Mouse (Mus musculus) liver, embryonic 14.5 days (tissue): Measurements from ENCODE around the gene Ebf4. TPM values are rescaled to one million over a fixed set of nuclear protein-coding genes. Genes with fewer than 3 reads are reported as not detected.

ENCODE experiments used
- ATAC-seq: fragments of 200-750 bp; cut with Nextera tagmentation; 2 replicates; pipeline ENCODE4 v1.8.0; 2017; ENCODE audit warnings: moderate number of reproducible peaks, mild to moderate bottlenecking, moderate library complexity; ENCODE audit not compliant: insufficient read depth
- DNase-seq, 3 experiments: peaks; one replicate each; pipeline ENCODE4 v3.0.0-alpha.2; 2012 to 2013; ENCODE audit warnings: low read depth in 3 of 3, low spot score in 3 of 3
- H3K27ac ChIP-seq: fragments of 300-500 bp; sonication (generic); 2 replicates; pipeline ENCODE4 v1.5.1; 2014; ENCODE audit warnings: moderate library complexity, mild to moderate bottlenecking, control low read depth, inconsistent platforms
- H3K27me3 ChIP-seq: fragments of 300-500 bp; sonication (generic); 2 replicates; pipeline ENCODE4 v1.6.1; 2014; ENCODE audit warnings: mild to moderate bottlenecking, low read length, moderate library complexity; ENCODE audit not compliant: control insufficient read depth, insufficient read depth
- H3K36me3 ChIP-seq: fragments of 300-500 bp; sonication (generic); replicated peaks from 2 replicates; pipeline ENCODE4 v1.6.1; 2014; ENCODE audit warnings: low read depth; ENCODE audit not compliant: control insufficient read depth, insufficient read depth
- H3K4me1 ChIP-seq, 2 experiments: fragments of 200-500 bp in 1 of 2; fragments of 300-500 bp in 1 of 2; sonication (generic) in 1 of 2; replicated peaks; 2 replicates each; pipeline ENCODE4 v1.6.1; 2012 to 2014; ENCODE audit warnings: antibody characterized with exemption in 1 of 2, inconsistent platforms in 1 of 2, low read length in 1 of 2; ENCODE audit not compliant: control insufficient read depth in 2 of 2, insufficient read depth in 2 of 2
- H3K4me2 ChIP-seq: fragments of 300-500 bp; sonication (generic); 2 replicates; pipeline ENCODE4 v1.6.1; 2014; ENCODE audit warnings: low read depth, mild to moderate bottlenecking, control low read depth, moderate library complexity
- H3K4me3 ChIP-seq, 2 experiments: fragments of 200-500 bp in 1 of 2; fragments of 300-500 bp in 1 of 2; sonication (generic) in 1 of 2; 2 replicates each; pipeline ENCODE4 v1.5.1; 2012 to 2014; ENCODE audit warnings: low read depth in 2 of 2, low read length in 2 of 2, mild to moderate bottlenecking in 2 of 2, control low read depth in 1 of 2, inconsistent platforms in 1 of 2, moderate library complexity in 1 of 2; ENCODE audit not compliant: insufficient read depth in 1 of 2
- H3K9ac ChIP-seq: fragments of 300-500 bp; sonication (generic); replicated peaks from 2 replicates; pipeline ENCODE4 v1.6.1; 2014; ENCODE audit warnings: mild to moderate bottlenecking, control low read depth, moderate library complexity
- H3K9me3 ChIP-seq: fragments of 300-500 bp; sonication (generic); 2 replicates; pipeline ENCODE4 v1.6.1; 2016; ENCODE audit warnings: low read length, mixed read lengths; ENCODE audit not compliant: control insufficient read depth
- CTCF ChIP-seq: IDR thresholded peaks from 2 replicates; pipeline ENCODE4 v1.5.1; 2016; ENCODE audit warnings: antibody characterized with exemption, low read depth, control low read depth
- EP300 ChIP-seq: IDR thresholded peaks from 2 replicates; pipeline ENCODE4 v1.6.1; 2016; ENCODE audit warnings: antibody characterized with exemption, low read depth
- WGBS: fragments of 180-500 bp; shearing (Covaris S2); extraction: QIAGEN DNeasy Blood & Tissue Kit; methylation state at CpG from one replicate; pipeline ENCODE4 v1.1.7; 2014; ENCODE audit not compliant: insufficient replicate concordance; 5-methylcytosine and 5-hydroxymethylcytosine counted together
- polyA plus RNA-seq, 2 experiments: library from polyadenylated mRNA; depleted of rRNA in 1 of 2; stranded (reverse) in 1 of 2; unstranded in 1 of 2; fragments of >200 nt; fragmentation: Nextera tagmentation in 1 of 2; extraction: Ambion mirVana in 1 of 2; gene quantifications; 2 replicates each; pipeline versions ENCODE4 v1.2.1 to v1.2.3; 2012 to 2014

Gene Ebf4
- polyA plus RNA-seq, 2 experiments: 0.32 TPM; not detected in 1

DNA sequence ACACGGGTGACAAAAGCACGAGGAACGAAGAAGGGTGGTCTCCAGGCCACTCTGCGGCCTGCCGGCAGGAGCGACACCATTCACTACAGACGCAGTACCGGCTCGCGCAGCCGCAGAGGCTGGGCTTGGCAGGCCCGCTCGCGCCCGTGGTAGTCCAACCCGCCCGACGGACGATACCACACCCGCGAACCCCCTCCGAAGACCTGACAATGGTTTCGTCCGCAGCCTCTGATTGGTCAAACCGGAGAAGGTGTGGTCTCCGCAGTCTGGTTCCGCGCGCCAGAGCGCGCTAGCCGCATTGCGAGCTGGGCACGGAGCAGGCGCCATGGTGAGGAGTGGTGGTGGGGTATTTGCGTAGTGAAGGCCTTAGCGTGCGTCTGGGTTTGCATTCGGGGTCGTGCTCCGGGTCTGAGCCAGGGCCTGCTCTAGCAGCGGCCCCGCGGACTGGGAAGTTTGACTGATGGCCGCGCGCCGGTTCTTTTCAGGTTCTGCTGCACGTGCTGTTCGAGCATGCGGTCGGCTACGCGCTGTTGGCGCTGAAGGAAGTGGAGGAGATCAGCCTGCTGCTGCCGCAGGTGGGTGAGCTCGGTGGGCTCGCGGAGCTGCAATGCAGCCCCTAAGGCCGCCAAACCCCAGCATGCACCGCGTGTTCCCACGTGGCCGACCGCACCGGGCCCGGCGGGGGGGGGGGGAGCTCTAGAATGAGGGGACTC is 20.7 kb upstream of the Ebf4 start, which contains the start of gene Nop56:
Gene Nop56, plus strand, starts transcription at position 282 of the 713 bp plus-strand sequence.
- ATAC-seq: peak; percentile 96
- Histone ChIP-seq H3K27me3 (no peaks in the 10 kb centered on the region), H3K4me3 (peak within 1 kb of the TSS; percentile 87 to 98), H3K4me2 (peak within 1 kb of the TSS; percentile 98), H3K4me1 (peaks cover 5 to 23% of the 10 kb centered on the region in 2 experiments; a peak in 3 of 4 replicates), H3K9ac (peak within 1 kb of the TSS; percentile 97), H3K36me3 (peaks cover 39% of the 10 kb centered on the region), H3K9me3 (no peaks in the 10 kb centered on the region), H3K27ac (peak within 1 kb of the TSS; percentile 71)
- peak; percentile 95 to 96 (median 96) for DNase-seq
- WGBS: under 1% methylated on average over 68 of the region's 68 CpGs
- TF ChIP-seq EP300: peak; percentile 11; the same call in 1 of the 2 replicates
- TF ChIP-seq CTCF: no peak; the same call in 1 of the 2 replicates

DNA sequence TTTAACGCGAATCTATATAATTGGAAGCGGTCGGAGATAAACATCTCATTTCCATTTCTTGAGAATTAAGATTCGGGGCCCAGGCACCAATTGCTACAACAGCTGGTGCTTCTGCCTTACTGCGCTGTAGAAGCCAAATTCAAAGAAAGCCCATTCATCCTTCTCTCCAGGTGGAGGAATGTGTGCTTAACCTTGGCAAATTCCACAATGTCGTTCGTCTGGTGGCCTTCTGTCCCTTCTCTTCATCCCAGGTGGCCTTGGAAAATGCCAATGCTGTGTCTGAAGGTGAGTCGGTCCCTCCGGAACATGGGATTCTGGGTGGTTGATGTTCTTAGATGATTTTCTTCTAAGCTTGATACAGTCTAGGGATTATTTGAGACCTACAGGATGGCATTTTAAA is 20.1 kb upstream of the Ebf4 start:
- H3K9ac ChIP-seq: peak overlapping the region; percentile 97
- peak overlapping the region; percentile 87 to 98 for H3K4me3 ChIP-seq
- no peak for ATAC-seq
- H3K36me3 ChIP-seq: peaks cover 45% of the 10 kb centered on the region
- WGBS: under 1% methylated on average over 10 of the region's 10 CpGs
- H3K9me3 ChIP-seq: no peaks in the 10 kb centered on the region
- no peaks in the 10 kb centered on the region for H3K27me3 ChIP-seq
- DNase-seq: no peak
- H3K4me1 ChIP-seq: peaks cover 5 to 23% of the 10 kb centered on the region in 2 experiments; a peak in 3 of 4 replicates
- TF ChIP-seq EP300: no peak
- no peak for TF ChIP-seq CTCF
- H3K27ac ChIP-seq: peak overlapping the region; percentile 71
- peak overlapping the region; percentile 98 for H3K4me2 ChIP-seq

DNA sequence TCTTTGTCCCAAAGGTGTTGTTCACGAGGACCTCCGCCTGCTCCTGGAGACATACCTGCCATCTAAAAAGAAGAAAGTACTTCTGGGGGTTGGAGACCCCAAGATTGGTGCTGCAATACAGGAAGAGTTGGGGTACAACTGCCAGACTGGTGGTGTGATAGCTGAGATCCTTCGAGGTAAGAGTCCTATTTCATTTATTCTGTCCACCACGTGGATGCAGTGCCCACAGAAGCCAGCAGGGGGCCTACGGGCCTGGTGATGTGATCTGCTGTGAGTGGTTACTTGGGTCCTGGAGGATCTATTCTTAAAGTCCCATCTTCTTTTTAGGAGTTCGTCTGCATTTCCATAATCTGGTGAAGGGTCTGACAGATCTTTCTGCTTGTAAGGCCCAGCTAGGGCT is 19.3 kb upstream of the Ebf4 start:
- Histone ChIP-seq H3K36me3 (peaks cover 51% of the 10 kb centered on the region), H3K27me3 (no peaks in the 10 kb centered on the region), H3K9ac (peak overlapping the region; percentile 97), H3K27ac (peak overlapping the region; percentile 8; the same call in 1 of the 2 replicates), H3K9me3 (no peaks in the 10 kb centered on the region), H3K4me3 (peak overlapping the region; percentile 87 to 98), H3K4me1 (peaks cover 5 to 23% of the 10 kb centered on the region in 2 experiments; a peak in 3 of 4 replicates), H3K4me2 (peak overlapping the region; percentile 98)
- ATAC-seq: no peak
- 21% methylated on average over 6 of the region's 6 CpGs for WGBS
- TF ChIP-seq CTCF (peak; percentile 95), EP300 (no peak)
- DNase-seq: peak; percentile 67 to 79 (median 75)

DNA sequence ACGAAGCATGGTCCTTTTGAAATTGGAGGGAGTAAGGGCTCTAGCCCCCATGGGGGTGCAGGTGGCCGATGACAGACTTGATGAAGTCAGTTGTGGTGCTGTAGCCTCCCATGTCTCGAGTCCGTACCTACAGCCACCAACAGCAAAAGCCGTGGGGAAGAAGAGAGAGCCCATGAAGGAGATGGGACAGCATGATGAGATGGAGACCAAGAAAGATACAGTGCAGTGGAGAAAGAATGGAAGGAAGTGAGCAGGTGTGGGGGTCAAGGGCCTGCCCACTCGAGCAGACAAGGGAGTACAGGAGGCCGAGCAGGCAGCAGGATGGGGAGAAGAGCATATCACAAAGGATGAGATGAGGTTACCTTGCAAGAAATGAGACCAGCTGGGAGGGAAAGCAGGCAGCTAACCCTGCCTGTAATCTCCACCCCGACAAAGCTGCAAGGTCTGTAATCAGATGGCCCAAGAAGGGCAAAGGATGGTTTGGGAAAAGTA is 15.3 kb upstream of the Ebf4 start:
- Histone ChIP-seq H3K9me3 (no peaks in the 10 kb centered on the region), H3K4me3 (no peak overlapping the region), H3K9ac (no peak overlapping the region), H3K4me2 (no peak overlapping the region), H3K27me3 (no peaks in the 10 kb centered on the region), H3K36me3 (peaks cover 61% of the 10 kb centered on the region), H3K4me1 (peaks cover 5 to 24% of the 10 kb centered on the region in 2 experiments), H3K27ac (no peak overlapping the region)
- DNase-seq (no peak), ATAC-seq (peak; percentile 7; the same call in 1 of the 2 replicates)
- 19% methylated on average over 8 of the region's 8 CpGs for WGBS
- TF ChIP-seq CTCF (no peak), EP300 (no peak)

DNA sequence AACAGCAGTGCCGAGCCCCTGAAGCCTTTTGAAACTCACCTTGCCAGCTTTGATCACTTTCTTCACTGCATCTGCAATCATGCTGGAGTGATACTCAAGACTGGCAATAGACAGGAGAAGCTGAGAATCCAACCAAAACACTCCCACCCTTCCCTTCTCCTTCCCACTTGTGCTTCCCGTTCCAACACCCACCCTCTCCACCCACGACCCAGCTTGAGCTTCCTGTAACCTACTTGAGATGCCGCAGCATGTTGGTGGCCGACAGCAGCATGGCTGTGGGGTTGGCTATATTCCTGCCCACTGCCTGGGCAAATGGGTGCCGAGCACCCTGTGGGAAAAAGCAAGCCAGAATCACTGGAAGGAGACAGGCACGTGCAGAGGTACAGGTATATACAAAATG is 14.7 kb upstream of the Ebf4 start:
- Histone ChIP-seq H3K27ac (no peak overlapping the region), H3K9ac (no peak overlapping the region), H3K4me1 (peaks cover 5 to 25% of the 10 kb centered on the region in 2 experiments), H3K36me3 (peaks cover 59% of the 10 kb centered on the region), H3K9me3 (no peaks in the 10 kb centered on the region), H3K27me3 (no peaks in the 10 kb centered on the region), H3K4me2 (no peak overlapping the region), H3K4me3 (no peak overlapping the region)
- no peak for DNase-seq
- 51% methylated on average over 7 of the region's 7 CpGs for WGBS
- no peak for TF ChIP-seq EP300
- no peak for TF ChIP-seq CTCF
- ATAC-seq: no peak
